Mouse (Mus musculus) megakaryocyte, embryonic 14.5 days (primary cell): ENCODE measurements around the gene Galt.
"Not testable (repeated sequence)": the region's sequence is repeated elsewhere in the genome, so short reads cannot be mapped to it uniquely, and the experiment has no call there.

Experiments used
- FLI1 ChIP-seq: IDR thresholded peaks from 2 replicates; pipeline ENCODE4 v1.6.1; 2012; ENCODE audit warnings: low read length, inconsistent platforms, mixed read lengths
- GATA1 ChIP-seq: IDR thresholded peaks from 3 replicates; pipeline ENCODE4 v1.6.1; 2012; ENCODE audit warnings: mixed read lengths, low read length, inconsistent platforms, borderline replicate concordance

- not testable (repeated sequence) for TF ChIP-seq GATA1, FLI1
Measured at GRCm38 (mm10) chr4:41775840-41776239, 20.8 kb downstream of the Galt start.
